12 mouse cellular contexts compared by ENCODE assay signal in genomic region chr11:68145586-68146455, GRCm38 (mm10).
DNase-seq lines count a peak whose midpoint lies in the region; ATAC-seq and TF ChIP-seq lines count a peak whose summit lies in the region.
"Had no signal": no experiment of that assay in that cellular context is flagged by ENCODE, and none has a peak within 500 bp of the region (broad histone marks: within the 10 kb centered on the region; RNA-seq: fewer than 3 reads in every experiment).

No protein-coding gene starts in this region.

- no peaks in the 10 kb centered on the region for H3K9me3 ChIP-seq in forebrain, embryonic 15.5 days
- peaks cover 3% of the 10 kb centered on the region; the same call in 1 of the 2 replicates for H3K9me3 ChIP-seq in limb, embryonic 12.5 days

- no peaks in the 10 kb centered on the region for H3K36me3 ChIP-seq in forebrain, embryonic 15.5 days
- H3K36me3 ChIP-seq in limb, embryonic 12.5 days = no peaks in the 10 kb centered on the region

- H3K4me1 ChIP-seq in forebrain, embryonic 15.5 days = peaks cover 39% of the 10 kb centered on the region
- peaks cover 50% of the 10 kb centered on the region for H3K4me1 ChIP-seq in limb, embryonic 12.5 days (replicated peaks)

- 5% methylated on average over 17 of the region's 17 CpGs for WGBS in forebrain, embryonic 15.5 days
- WGBS in limb, embryonic 12.5 days = 14% methylated on average over 17 of the region's 17 CpGs

- DNase-seq in layer of hippocampus, adult 2 months (ENCODE audit: low spot score in 2 of 2) = no peak
- DNase-seq in layer of hippocampus, adult 9-11 months = no peak
- peak; percentile 54 for DNase-seq in retina, embryonic 14.5 days (ENCODE audit: low spot score)
- DNase-seq in kidney, adult 8-10 months = no peak
- no peak for DNase-seq in heart, postnatal 36 days
- DNase-seq: thymus, postnatal 25 days had no signal

- H3K4me2 ChIP-seq in forebrain, embryonic 15.5 days (replicated peaks) = peak overlapping the region; percentile 29
- H3K4me2 ChIP-seq in limb, embryonic 12.5 days = peak overlapping the region; percentile 20

- peaks cover 8% of the 10 kb centered on the region; the same call in 1 of the 2 replicates for H3K27me3 ChIP-seq in forebrain, embryonic 15.5 days
- H3K27me3 ChIP-seq in limb, embryonic 12.5 days = peaks cover 19% of the 10 kb centered on the region; the same call in 1 of the 2 replicates

- no peak overlapping the region for H3K9ac ChIP-seq in forebrain, embryonic 15.5 days (replicated peaks)
- peak overlapping the region; percentile 23; the same call in 1 of the 2 replicates for H3K9ac ChIP-seq in limb, embryonic 12.5 days (replicated peaks)

- ATAC-seq in forebrain, embryonic 15.5 days (replicated peaks) = peak; percentile 80
- ATAC-seq in limb, embryonic 12.5 days (ENCODE audit: insufficient number of reproducible peaks, insufficient read depth, low FRiP score, low TSS enrichment, low read depth) = no peak
- no peak for ATAC-seq in frontal cortex, adult (ENCODE audit: low TSS enrichment)
- ATAC-seq: CD4-positive, CD25-positive, alpha-beta regulatory T cell, adult 4 months; inflammation-experienced regulatory T-cells, adult 6 months had no signal

- H3K27ac ChIP-seq in layer of hippocampus, adult 2 months = peak overlapping the region; percentile 56; the same call in 1 of the 2 replicates
- peak overlapping the region; percentile 77 for H3K27ac ChIP-seq in forebrain, embryonic 15.5 days (replicated peaks)
- peak overlapping the region; percentile 78 for H3K27ac ChIP-seq in limb, embryonic 12.5 days
- H3K27ac ChIP-seq: macrophage had no signal

- no peak overlapping the region for H3K4me3 ChIP-seq in layer of hippocampus, adult 2 months
- no peak overlapping the region for H3K4me3 ChIP-seq in forebrain, embryonic 15.5 days
- no peak overlapping the region for H3K4me3 ChIP-seq in limb, embryonic 12.5 days (replicated peaks)

- no peak for TF ChIP-seq CTCF in layer of hippocampus, adult 2 months (conservative IDR thresholded peaks at IDR 0.05)

- intact Hi-C loops in heart, postnatal 36 days (cut with DNase I) = no loop called here
